Mouse (Mus musculus): ENCODE measurements around the gene Elavl3. TPM values are rescaled to one million over a fixed set of nuclear protein-coding genes. Genes with fewer than 3 reads are reported as not detected.

Gene Elavl3
- polyA plus RNA-seq, 1 experiment from 2014 or later = 4.4 TPM

DNA sequence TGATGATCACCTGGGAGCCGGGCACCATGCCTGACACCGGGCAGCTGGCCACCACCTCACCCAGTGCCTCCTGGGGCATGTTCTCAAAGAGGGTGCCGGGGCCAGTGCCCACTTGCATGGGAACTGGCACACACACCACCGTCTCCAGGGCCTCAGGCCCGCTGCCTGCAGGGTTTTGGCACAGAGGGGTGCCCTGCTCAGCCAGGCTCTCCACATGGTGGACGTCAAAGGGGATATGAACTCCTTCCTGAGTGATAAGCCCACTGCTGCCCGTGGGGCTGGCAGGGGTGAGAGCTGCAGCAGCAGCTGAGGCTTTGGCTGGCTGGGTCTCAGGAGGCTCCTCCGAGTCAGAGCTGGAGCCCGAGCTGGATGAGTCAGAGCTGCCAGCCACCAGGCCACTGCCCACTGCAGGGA, 6.2 kb upstream of the Elavl3 start:
- Histone ChIP-seq H3K9me3 (replicated peaks) (no peaks in the 10 kb centered on the region), H3K4me2 (replicated peaks) (no peak overlapping the region), H3K36me3 (peaks cover 47% of the 10 kb centered on the region), H3K4me1 (peaks cover 5% of the 10 kb centered on the region), H3K4me3 (replicated peaks) (no peak overlapping the region), H3K9ac (no peak overlapping the region), H3K27ac (replicated peaks) (no peak overlapping the region), H3K27me3 (peaks cover 28% of the 10 kb centered on the region)
- 89% methylated on average over 9 of the region's 9 CpGs for WGBS
- ATAC-seq (ENCODE audit: insufficient number of reproducible peaks, low FRiP score, low TSS enrichment, low read depth) = no peak

DNA sequence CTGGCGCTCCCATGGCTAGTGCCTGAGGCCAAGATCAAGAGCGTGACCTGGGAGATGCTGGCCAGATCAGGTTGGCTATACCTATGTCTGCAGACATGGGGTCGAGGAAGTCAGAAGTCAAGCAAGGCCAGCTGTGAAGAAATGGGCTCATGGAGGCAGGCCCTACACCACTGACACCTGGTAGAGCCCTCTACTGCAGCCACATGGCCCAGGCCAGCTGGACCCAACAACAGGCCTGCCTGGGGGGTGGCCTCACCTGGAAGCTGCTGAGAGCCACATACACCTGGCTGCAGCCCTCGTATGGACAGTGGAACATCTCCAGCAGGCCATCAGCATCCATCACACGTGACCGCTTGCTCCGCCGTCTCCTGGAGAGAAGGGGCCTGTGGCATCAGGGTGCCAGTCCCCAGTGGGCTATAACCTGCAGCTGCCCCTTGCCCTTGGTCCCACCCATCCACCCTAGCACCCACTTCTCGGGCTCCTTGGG, 5.3 kb upstream of the Elavl3 start:
- H3K9me3 ChIP-seq (replicated peaks) = no peaks in the 10 kb centered on the region
- ATAC-seq (ENCODE audit: insufficient number of reproducible peaks, low FRiP score, low TSS enrichment, low read depth) = no peak
- H3K4me3 ChIP-seq (replicated peaks) = no peak overlapping the region
- no peak overlapping the region for H3K9ac ChIP-seq
- H3K27ac ChIP-seq (replicated peaks) = no peak overlapping the region
- no peak overlapping the region for H3K4me2 ChIP-seq (replicated peaks)
- H3K36me3 ChIP-seq = peaks cover 39% of the 10 kb centered on the region
- peaks cover 5% of the 10 kb centered on the region for H3K4me1 ChIP-seq
- H3K27me3 ChIP-seq = peaks cover 37% of the 10 kb centered on the region
- WGBS = 88% methylated on average over 9 of the region's 9 CpGs

DNA sequence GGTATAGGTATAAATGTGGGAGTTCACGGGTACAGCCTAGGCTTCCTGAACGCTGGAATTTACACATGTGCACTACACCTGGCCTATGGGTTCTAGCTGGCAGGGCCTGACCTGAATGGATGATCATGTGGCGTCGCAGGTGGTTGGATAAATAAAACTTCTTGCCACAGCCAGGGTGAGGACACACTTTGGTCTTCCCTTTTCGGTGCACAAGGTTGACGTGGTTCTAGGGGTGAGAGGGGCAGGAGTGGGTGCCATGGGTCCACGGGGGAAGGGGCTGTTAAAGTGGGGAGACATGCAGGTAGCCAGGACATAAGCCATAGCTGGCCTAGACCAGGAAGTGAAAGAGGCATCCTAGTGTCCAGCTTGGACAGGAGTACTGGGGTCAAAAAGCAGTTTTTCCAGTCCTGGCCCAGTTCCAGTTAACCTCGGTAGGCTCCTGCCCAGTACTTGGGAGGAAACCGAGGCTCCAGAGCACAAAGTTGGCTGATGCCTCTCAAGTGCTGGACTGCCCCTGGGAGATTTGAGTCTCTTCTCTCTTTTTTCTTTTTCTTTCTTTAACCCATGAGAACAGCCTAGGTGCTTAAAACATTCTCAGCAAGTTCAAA, 4.6 kb upstream of the Elavl3 start:
- Histone ChIP-seq H3K9ac (no peak overlapping the region), H3K36me3 (peaks cover 33% of the 10 kb centered on the region), H3K4me2 (replicated peaks) (no peak overlapping the region), H3K9me3 (replicated peaks) (no peaks in the 10 kb centered on the region), H3K4me1 (peaks cover 12% of the 10 kb centered on the region), H3K4me3 (replicated peaks) (no peak overlapping the region), H3K27ac (replicated peaks) (no peak overlapping the region), H3K27me3 (peaks cover 44% of the 10 kb centered on the region)
- WGBS = 74% methylated on average over 9 of the region's 9 CpGs
- ATAC-seq (ENCODE audit: insufficient number of reproducible peaks, low FRiP score, low TSS enrichment, low read depth) = no peak

DNA sequence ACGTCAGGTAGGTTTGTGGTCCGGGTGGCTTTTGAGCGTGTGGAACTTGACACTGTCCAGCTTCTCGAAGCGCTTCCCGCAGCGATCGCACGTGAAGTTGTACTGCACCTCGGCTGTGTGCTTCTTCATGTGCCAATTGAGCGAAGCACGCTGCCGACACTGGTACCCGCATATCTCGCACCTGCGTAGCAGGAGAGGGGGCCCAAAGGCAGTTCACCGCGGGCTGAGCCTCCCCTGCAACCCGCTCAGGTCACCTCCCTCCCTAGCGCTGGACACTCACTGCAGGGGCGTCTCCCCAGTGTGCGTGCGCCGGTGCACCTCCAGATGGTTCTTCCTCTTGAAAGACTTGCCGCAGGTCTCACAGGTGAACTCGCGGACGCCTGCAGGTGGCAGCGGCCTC, 3.9 kb upstream of the Elavl3 start:
- WGBS = 33% methylated on average over 29 of the region's 29 CpGs
- Histone ChIP-seq H3K9me3 (replicated peaks) (no peaks in the 10 kb centered on the region), H3K4me3 (replicated peaks) (no peak overlapping the region), H3K4me1 (peaks cover 19% of the 10 kb centered on the region), H3K36me3 (peaks cover 28% of the 10 kb centered on the region), H3K9ac (no peak overlapping the region), H3K27ac (replicated peaks) (no peak overlapping the region), H3K27me3 (peaks cover 51% of the 10 kb centered on the region), H3K4me2 (replicated peaks) (no peak overlapping the region)
- ATAC-seq (ENCODE audit: insufficient number of reproducible peaks, low FRiP score, low TSS enrichment, low read depth) = no peak

DNA sequence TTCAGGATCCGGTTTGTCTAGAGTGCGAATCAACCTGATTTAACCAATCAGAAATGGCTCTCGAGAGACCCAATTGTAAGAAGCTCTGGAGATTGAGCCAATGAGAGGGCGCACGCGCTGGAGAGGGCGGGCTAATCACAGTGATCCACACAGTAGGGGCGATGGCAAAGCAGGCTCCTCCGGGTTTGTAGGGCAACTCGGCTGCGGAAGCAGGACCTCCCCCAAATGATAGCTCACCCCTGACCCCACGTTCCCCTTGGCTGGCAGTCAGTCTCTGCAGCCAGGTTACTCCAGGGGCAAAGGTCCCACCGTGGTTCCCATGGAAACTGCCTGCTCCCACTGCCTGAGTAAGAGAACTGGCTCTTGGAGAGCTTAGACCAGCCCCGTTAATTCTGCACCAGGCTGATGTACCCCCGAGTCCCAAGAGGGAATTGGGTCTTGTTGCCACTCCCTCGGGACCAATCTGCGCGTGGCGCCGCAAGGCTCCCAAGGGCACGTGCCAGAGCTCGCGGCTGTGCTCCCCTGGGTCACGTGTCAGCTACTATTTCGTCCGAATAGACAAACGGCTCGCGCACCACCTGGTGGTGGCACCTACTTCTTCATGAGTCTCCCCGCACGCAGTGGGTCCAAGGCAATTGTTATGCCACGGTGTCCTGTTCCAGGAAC, 2.7 kb upstream of the Elavl3 start:
- Histone ChIP-seq H3K4me2 (replicated peaks) (peak overlapping the region; percentile 28), H3K27ac (replicated peaks) (no peak overlapping the region), H3K36me3 (peaks cover 24% of the 10 kb centered on the region), H3K27me3 (peaks cover 62% of the 10 kb centered on the region), H3K4me1 (peaks cover 24% of the 10 kb centered on the region), H3K4me3 (replicated peaks) (no peak overlapping the region), H3K9ac (no peak overlapping the region), H3K9me3 (replicated peaks) (no peaks in the 10 kb centered on the region)
- peak; percentile 36; the same call in 1 of the 2 replicates for ATAC-seq (ENCODE audit: insufficient number of reproducible peaks, low FRiP score, low TSS enrichment, low read depth)
- 3% methylated on average over 32 of the region's 32 CpGs for WGBS

DNA sequence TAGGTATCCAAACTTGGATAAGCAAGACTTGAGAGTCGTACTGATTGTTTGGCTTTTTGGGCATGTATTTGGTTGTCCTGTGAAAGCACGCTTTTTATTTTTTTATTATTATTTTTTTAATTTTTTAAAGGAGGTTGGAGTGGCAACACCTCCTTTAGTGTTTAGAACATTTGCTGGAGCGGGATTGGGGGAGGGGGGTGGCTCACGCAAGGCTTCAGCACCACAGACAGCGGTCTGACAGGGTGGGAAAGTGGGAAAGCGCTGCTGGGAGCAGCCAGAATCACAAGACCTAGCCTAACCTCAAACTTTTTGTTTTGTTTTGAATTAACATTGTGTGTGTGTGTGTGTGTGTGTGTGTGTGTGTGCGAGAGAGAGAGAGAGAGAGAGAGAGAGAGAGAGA, 1.8 kb upstream of the Elavl3 start:
- Histone ChIP-seq H3K4me2 (replicated peaks) (no peak overlapping the region), H3K27me3 (peaks cover 71% of the 10 kb centered on the region), H3K36me3 (peaks cover 18% of the 10 kb centered on the region), H3K9me3 (replicated peaks) (no peaks in the 10 kb centered on the region), H3K27ac (replicated peaks) (no peak overlapping the region), H3K4me3 (replicated peaks) (no peak overlapping the region), H3K4me1 (peaks cover 24% of the 10 kb centered on the region), H3K9ac (no peak overlapping the region)
- no peak for ATAC-seq (ENCODE audit: insufficient number of reproducible peaks, low FRiP score, low TSS enrichment, low read depth)
- 34% methylated on average over 7 of the region's 7 CpGs for WGBS

DNA sequence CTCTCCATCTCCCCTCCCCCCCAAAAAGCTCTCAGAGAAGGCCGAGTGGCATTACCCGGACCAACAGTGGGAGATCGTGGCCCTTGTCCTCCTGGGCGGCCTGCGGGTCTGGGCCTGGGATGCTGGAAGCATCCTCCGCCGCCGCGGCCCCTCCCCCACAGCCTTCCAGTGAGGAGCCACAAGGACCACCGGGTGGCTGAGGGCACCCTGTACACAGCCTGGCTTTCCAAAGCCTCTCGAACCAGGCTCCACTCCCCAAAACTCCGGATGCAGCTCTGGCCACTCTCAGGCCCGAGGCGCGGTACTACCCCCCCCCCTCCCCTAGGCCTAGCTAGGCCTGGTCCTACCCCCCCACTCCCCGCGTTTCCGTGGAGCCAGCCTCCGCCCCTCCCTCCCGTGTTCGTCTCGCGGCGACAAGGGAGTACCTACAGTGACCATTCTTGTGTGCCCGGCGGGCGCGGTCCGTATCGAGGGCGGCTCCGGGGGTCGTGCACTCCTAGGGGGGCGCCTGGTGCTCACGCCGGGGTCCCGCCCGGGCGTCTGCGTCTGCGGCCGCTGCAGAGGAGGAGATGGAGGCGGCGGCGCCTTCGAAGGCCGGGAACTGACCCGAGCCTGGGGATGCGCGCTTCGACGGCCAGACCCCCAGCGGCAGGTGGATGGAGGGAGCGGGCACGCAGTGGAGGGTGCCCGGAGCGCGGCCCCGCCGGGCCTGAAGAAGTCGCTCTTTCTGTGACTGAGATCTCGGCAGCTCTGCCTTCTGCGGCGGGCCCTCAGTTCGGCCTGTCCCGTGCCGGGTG, 464 bp downstream of the Elavl3 start:
- no peak for ATAC-seq (ENCODE audit: insufficient number of reproducible peaks, low FRiP score, low TSS enrichment, low read depth)
- peaks cover 24% of the 10 kb centered on the region for H3K4me1 ChIP-seq
- WGBS = 2% methylated on average over 66 of the region's 67 CpGs
- no peak overlapping the region for H3K27ac ChIP-seq (replicated peaks)
- H3K9ac ChIP-seq = no peak overlapping the region
- peak overlapping the region; percentile 63 for H3K4me2 ChIP-seq (replicated peaks)
- no peaks in the 10 kb centered on the region for H3K9me3 ChIP-seq (replicated peaks)
- H3K27me3 ChIP-seq = peaks cover 82% of the 10 kb centered on the region
- H3K4me3 ChIP-seq (replicated peaks) = peak overlapping the region; percentile 38
- H3K36me3 ChIP-seq = no peaks in the 10 kb centered on the region

DNA sequence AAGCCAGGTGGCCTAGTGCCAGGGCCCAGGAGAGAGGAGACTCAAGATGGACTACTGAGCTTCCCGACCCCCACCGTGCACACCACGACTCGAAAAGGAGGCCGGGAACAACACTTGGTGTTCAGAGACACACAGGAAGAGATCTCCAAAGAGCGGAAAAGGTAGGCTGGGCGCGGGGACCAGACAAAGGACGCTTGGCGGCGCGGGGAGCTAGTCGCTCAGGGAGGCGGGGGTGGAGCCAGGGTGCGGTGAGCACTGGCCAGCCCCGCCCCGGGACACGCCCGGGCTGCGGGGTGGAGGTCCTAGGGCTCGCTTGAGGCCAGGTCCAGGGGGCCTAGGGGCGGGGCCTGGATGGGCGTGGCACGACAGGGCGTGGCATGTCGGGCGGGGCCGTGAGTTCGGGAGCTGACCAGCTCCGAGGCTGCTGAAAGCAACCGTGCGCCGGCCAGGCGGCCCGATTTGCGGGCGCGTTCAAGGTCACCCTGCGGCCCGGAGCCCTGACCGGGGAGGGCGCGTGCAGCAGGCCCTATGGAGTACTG, 1.4 kb downstream of the Elavl3 start:
- no peak overlapping the region for H3K9ac ChIP-seq

DNA sequence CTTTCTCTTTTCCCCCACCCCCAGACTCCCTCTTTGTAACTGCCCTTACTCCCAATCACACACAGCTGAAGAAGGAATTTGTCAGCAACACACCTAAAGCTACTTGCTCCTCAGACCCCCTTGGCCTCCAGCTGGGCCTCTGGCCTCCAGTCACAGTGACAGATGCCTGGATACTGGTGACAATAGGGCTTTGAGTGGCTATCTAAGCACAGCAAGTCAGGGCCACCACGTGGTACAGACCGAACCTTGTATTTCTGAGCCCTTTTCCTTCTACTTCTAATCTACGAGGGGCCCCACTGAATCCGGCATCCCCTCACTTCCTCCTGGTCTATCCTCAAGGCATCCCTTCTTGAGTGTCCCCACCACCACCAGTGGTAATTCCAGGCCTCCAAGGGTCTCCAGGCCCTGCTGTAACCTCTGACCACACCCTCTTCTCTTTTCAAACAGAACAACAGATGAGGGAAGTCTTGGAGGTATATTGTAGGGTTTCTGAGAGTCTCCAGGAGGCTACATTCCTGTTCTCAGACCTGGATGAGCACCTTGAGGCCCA, 2.0 kb downstream of the Elavl3 start:
- H3K36me3 ChIP-seq = no peaks in the 10 kb centered on the region
- no peak overlapping the region for H3K4me3 ChIP-seq (replicated peaks)
- WGBS = 42% methylated on average over 4 of the region's 4 CpGs
- ATAC-seq (ENCODE audit: insufficient number of reproducible peaks, low FRiP score, low TSS enrichment, low read depth) = no peak
- H3K9ac ChIP-seq = no peak overlapping the region
- H3K27ac ChIP-seq (replicated peaks) = no peak overlapping the region
- H3K4me1 ChIP-seq = peaks cover 23% of the 10 kb centered on the region
- no peaks in the 10 kb centered on the region for H3K9me3 ChIP-seq (replicated peaks)
- H3K4me2 ChIP-seq (replicated peaks) = peak overlapping the region; percentile 63; the same call in 1 of the 2 replicates
- H3K27me3 ChIP-seq = peaks cover 71% of the 10 kb centered on the region

More for the DNA sequence above, 1.4 kb downstream of the Elavl3 start:
- peaks cover 76% of the 10 kb centered on the region for H3K27me3 ChIP-seq
- 1% methylated on average over 43 of the region's 43 CpGs for WGBS
- H3K36me3 ChIP-seq = no peaks in the 10 kb centered on the region
- H3K9me3 ChIP-seq (replicated peaks) = no peaks in the 10 kb centered on the region
- H3K27ac ChIP-seq (replicated peaks) = no peak overlapping the region
- H3K4me3 ChIP-seq (replicated peaks) = peak overlapping the region; percentile 38
- peak overlapping the region; percentile 63 for H3K4me2 ChIP-seq (replicated peaks)
- peak; percentile 59; the same call in 1 of the 2 replicates for ATAC-seq (ENCODE audit: insufficient number of reproducible peaks, low FRiP score, low TSS enrichment, low read depth)
- H3K4me1 ChIP-seq = peaks cover 24% of the 10 kb centered on the region

DNA sequence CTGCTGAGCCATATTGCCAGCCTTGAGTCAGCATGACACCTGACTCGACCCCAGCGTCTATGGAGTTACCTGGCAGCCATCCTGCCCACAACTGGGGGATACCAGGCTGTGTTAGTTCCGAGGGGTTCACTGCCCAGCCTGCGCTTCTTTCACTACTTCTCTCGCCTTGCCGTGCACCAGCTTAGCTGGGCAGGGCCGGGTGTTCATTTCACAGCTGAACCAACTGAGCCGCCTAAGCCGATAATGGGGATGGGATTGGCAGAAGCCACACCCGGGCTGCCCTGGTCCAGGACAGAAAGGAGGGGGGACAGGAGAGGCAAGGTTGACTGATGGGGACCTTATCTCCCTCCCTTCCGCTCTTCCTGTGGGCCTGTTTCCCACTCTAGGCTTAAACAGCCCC, 2.5 kb downstream of the Elavl3 start:
- H3K9ac ChIP-seq = no peak overlapping the region
- H3K4me2 ChIP-seq (replicated peaks) = no peak overlapping the region
- peaks cover 66% of the 10 kb centered on the region for H3K27me3 ChIP-seq
- no peaks in the 10 kb centered on the region for H3K36me3 ChIP-seq
- 54% methylated on average over 11 of the region's 11 CpGs for WGBS
- H3K9me3 ChIP-seq (replicated peaks) = no peaks in the 10 kb centered on the region
- peaks cover 19% of the 10 kb centered on the region for H3K4me1 ChIP-seq
- H3K27ac ChIP-seq (replicated peaks) = no peak overlapping the region
- H3K4me3 ChIP-seq (replicated peaks) = no peak overlapping the region
- ATAC-seq (ENCODE audit: insufficient number of reproducible peaks, low FRiP score, low TSS enrichment, low read depth) = no peak

DNA sequence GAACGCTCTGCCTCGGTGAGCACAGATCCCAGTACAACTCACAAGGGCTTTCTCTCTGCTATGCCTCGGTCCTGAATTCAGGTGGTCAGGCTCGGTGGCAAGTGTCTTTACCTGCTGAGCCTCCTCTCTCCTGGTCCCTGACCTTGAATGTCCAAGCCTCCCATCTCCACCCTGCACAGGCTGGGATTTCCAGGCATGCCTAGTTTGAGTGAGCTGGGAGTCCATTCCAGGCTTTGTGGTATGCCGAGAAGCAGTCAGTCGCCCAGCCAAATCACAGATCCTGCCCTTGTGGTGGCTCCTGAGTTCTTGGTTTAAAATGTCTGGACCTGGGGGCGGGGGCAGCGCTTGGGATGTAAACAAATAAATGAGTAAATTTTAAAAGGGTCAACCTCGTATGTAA, 4.5 kb downstream of the Elavl3 start:
- H3K27ac ChIP-seq (replicated peaks) = no peak overlapping the region
- no peaks in the 10 kb centered on the region for H3K36me3 ChIP-seq
- ATAC-seq (ENCODE audit: insufficient number of reproducible peaks, low FRiP score, low TSS enrichment, low read depth) = no peak
- 56% methylated on average over 9 of the region's 9 CpGs for WGBS
- H3K9me3 ChIP-seq (replicated peaks) = no peaks in the 10 kb centered on the region
- H3K4me1 ChIP-seq = peaks cover 18% of the 10 kb centered on the region
- no peak overlapping the region for H3K9ac ChIP-seq
- no peak overlapping the region for H3K4me3 ChIP-seq (replicated peaks)
- no peak overlapping the region for H3K4me2 ChIP-seq (replicated peaks)
- peaks cover 48% of the 10 kb centered on the region for H3K27me3 ChIP-seq
